Mouse (Mus musculus) heart, postnatal 36 days (tissue): Measurements from ENCODE around the gene Tab2. TPM values are rescaled to one million over a fixed set of nuclear protein-coding genes. Genes with fewer than 3 reads are reported as not detected.
"Not testable (repeated sequence)": the region's sequence is repeated elsewhere in the genome, so short reads cannot be mapped to it uniquely, and the experiment has no call there.

ENCODE experiments used
- DNase-seq, 2 experiments: peaks; one replicate each; pipeline ENCODE4 v3.0.0; 2021 to 2022
- intact Hi-C: fragments of 180-260 bp; cut with DNase I; formaldehyde crosslinking; loops from one replicate; pipeline ENCODE4 v1.15.1; 2025
- total RNA-seq, 2 experiments: library from RNA; stranded (reverse); gene quantifications; 2 replicates each; pipeline ENCODE4 v1.2.3; 2021

Gene Tab2
- total RNA-seq, 2 experiments from 2014 or later, result 43.3 to 45.7 TPM

GRCm38 (mm10) chr10:7900719-7901627, 55.1 kb downstream of the Tab2 start:
- no peak for DNase-seq
- intact Hi-C loops, result no loop called here

GRCm38 (mm10) chr10:7888256-7888868, 67.7 kb downstream of the Tab2 start:
- DNase-seq, result no peak
- intact Hi-C loops, result loop anchor here (10.0 kb wide), 1 partner anchor 826 kb away; no protein-coding TSS in a partner anchor

- intact Hi-C loops, result loop anchor here (1.0 to 10.0 kb wide), 4 partner anchors 73 to 831 kb away; no protein-coding TSS in a partner anchor
- DNase-seq, result peak; percentile 67 to 81
Measured at GRCm38 (mm10) chr10:7883524-7883923, 72.5 kb downstream of the Tab2 start.

GRCm38 (mm10) chr10:7881971-7882370, 74.1 kb downstream of the Tab2 start:
- no peak for DNase-seq
- intact Hi-C loops, result loop anchor here (10.0 kb wide), 1 partner anchor 833 kb away; no protein-coding TSS in a partner anchor

DNA sequence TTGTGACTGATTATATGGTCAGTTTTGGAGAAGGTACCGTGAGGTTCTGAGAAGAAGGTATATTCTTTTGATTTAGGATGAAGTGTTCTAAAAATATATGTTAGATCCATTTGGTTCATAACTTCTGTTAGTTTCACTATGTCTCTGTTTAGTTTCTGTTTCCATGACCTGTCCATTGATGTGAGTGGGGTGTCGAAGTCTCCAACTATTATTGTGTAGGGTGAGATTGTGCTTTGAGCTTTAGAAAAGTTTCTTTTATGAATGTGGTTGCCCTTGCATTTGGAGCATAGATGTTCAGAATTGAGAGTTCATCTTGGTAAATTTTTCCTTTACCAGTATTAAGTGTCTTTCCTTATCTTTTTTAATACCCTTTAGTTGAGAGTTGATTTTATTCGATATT, 75.7 kb downstream of the Tab2 start:
- intact Hi-C loops, result loop anchor here (10.0 kb wide), 1 partner anchor 835 kb away; no protein-coding TSS in a partner anchor
- DNase-seq, result not testable (repeated sequence)

DNA sequence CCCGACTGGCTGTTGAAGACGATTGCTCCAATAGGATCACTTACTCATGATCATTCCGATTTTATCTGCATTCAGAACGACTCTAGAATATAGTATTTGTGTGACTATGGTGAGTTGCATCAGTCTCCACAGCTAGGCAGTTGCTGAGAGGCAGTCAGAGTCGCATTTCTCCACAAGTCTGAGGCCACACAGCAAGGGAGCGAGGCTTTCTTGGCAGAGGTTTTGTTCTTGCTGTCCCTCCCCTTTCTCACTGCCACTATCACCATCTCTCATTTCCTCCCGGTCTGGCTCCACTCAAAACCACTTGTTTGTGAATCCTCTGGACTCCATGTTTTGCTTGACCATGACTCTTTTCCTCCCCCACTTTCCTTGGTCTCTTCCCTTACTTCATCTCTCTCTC, 81.8 kb downstream of the Tab2 start:
- intact Hi-C loops, result no loop called here
- DNase-seq, result no peak

GRCm38 (mm10) chr10:7871381-7872020, 84.5 kb downstream of the Tab2 start:
- intact Hi-C loops, result no loop called here

DNA sequence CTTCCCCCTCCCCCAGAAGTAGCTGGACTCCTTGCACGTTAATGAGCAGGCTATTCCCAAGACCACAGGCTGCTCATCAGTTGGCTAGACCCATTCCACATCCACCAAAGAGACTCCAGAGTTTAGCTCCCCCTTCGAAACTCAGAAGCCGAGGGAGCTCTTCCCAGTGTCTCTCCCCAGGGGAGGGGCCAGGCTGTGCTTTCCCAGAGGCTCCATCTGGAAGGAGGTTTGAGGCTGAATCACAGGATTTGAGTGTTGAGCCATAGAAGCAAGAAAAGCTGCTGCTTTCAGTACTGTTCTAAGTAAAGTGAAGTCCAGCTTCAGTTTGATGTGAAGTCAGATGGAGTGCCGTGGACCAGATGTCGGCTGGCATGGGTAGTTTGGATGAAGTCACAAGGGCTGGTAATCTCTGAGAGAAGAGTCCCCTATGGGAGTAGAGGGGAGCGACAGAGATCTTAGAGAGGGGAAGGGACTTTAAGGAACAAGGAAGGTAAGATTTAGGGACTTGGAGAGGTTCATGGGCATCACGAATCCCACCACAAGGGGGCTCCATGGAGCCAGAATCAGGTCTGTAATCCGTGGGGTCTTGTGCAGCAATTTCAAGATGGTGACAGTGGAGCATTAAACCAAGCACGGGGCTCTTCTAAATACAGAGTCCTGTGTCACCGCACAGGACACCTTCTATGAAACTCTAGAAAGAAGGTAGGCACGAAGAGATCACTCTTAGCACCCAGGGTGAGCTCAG, 85.3 kb downstream of the Tab2 start:
- peak; percentile 30 to 31 for DNase-seq
- intact Hi-C loops, result no loop called here

More at GRCm38 (mm10) chr10:7871381-7872020, 84.5 kb downstream of the Tab2 start:
- DNase-seq, result no peak

DNA sequence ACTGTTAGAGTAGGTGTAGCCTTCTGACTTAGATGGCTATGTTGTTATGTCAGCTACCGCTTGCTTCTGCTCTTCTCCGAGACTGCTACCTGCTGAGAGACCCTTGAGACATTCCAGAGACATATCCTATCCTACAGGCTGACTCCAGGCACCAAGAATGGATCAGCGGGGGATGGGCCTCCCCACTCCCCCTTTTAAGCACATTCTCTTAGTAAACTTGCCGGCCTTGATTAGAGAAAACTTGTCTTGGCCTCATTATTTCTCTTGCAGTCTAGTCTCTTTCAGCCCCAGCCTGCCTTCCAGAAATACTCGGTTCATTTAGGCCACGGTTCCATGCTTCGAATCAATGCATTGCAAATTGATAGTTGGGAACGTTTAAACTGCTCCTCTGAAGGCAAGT, 86.3 kb downstream of the Tab2 start:
- intact Hi-C loops, result no loop called here
- no peak for DNase-seq

DNA sequence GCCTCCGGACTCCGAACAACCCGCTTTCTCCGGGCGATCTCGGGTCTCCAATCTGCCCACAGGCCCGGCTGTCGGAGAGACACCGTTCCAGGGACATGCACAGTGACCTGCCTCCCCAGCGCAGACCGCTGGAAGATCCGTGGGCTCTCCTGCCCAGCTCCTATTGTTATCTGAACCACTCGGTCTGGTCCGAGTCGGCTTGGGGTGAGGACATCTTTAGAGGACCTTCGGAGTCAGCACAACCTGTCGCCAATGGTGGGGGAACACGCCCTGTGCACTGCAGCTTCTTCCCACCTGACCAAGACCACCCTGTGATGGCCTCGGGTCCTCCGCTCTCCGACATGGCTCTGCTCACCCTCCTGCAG, 88.4 kb downstream of the Tab2 start:
- intact Hi-C loops, result no loop called here
- no peak for DNase-seq

GRCm38 (mm10) chr10:7866762-7867665, 89.0 kb downstream of the Tab2 start:
- intact Hi-C loops, result no loop called here
- peak; percentile 43 to 48 for DNase-seq

DNA sequence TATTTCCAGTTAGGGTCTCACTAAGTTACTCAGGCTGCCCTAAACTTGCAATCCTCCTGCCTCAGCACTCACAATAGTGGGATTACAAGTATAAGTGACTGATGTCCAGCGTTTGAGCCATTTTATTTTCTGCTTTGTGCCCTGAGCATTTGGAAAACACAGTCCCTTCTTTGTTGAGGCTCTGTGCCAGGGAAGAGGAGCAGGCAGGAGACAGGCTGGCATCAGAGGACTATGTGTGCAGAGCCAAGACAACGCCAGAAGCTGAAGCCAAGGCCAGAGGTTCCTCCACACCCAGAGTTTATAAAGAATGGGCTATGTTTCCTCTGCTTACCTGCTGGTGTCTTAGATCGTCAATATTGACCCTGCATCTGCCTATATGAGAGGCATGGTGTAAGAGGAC, 91.2 kb downstream of the Tab2 start:
- DNase-seq, result no peak
- intact Hi-C loops, result no loop called here

DNA sequence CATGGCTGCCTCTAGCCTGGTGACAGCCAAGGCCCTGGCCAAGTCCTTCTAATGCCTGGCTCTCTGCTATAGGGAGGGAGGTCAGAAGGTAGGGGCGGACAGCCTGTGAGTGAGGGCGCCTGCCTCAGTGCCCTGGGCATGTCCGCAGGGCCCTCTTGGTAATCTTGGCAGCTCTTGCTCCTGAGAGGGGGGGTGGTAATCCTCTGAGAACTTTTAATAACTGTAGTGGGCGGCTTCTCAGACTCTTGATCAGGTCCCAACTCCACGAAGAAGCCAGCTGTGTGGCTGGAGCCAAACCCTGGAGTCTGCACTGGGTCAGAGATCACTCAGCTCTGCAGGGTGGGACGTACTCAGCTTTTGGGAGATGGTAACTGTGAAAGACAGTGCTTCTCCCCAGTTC, 91.8 kb downstream of the Tab2 start:
- intact Hi-C loops, result no loop called here
- no peak for DNase-seq

GRCm38 (mm10) chr10:7863411-7863810, 92.6 kb downstream of the Tab2 start:
- intact Hi-C loops, result no loop called here
- no peak for DNase-seq

GRCm38 (mm10) chr10:7861937-7862657, 93.9 kb downstream of the Tab2 start:
- no peak for DNase-seq
- intact Hi-C loops, result no loop called here

- no peak for DNase-seq
- intact Hi-C loops, result no loop called here
Measured at GRCm38 (mm10) chr10:7861259-7861936, 94.6 kb downstream of the Tab2 start.

GRCm38 (mm10) chr10:7860494-7860893, 95.5 kb downstream of the Tab2 start:
- intact Hi-C loops, result no loop called here

More at GRCm38 (mm10) chr10:7860494-7860893, 95.5 kb downstream of the Tab2 start:
- DNase-seq, result no peak
